Mouse (Mus musculus) kidney, embryonic 14.5 days (tissue): ENCODE results near the gene Col4a4. TPM values are rescaled to one million over a fixed set of nuclear protein-coding genes. Genes with fewer than 3 reads are reported as not detected.

Experiments used
- ATAC-seq: fragments of 200-750 bp; cut with Nextera tagmentation; 2 replicates; pipeline ENCODE4 v1.8.0; 2017; ENCODE audit warnings: moderate number of reproducible peaks, mild to moderate bottlenecking, moderate TSS enrichment, moderate library complexity; ENCODE audit not compliant: low FRiP score, low TSS enrichment
- H3K27ac ChIP-seq: fragments of 300-500 bp; sonication (generic); 2 replicates; pipeline ENCODE4 v1.5.1; 2014; ENCODE audit warnings: low read depth, mild to moderate bottlenecking, low read length, moderate library complexity, mixed read lengths
- H3K27me3 ChIP-seq: fragments of 300-500 bp; sonication (generic); 2 replicates; pipeline ENCODE4 v1.6.1; 2014; ENCODE audit warnings: mild to moderate bottlenecking, low read length; ENCODE audit not compliant: control insufficient read depth, insufficient read depth
- H3K36me3 ChIP-seq: fragments of 300-500 bp; sonication (generic); 2 replicates; pipeline ENCODE4 v1.6.1; 2014; ENCODE audit warnings: low read length, mixed read lengths; ENCODE audit not compliant: control insufficient read depth, insufficient read depth
- H3K4me1 ChIP-seq: fragments of 300-500 bp; sonication (generic); 2 replicates; pipeline ENCODE4 v1.6.1; 2014; ENCODE audit warnings: low read length, mixed read lengths; ENCODE audit not compliant: control insufficient read depth, insufficient read depth
- H3K4me2 ChIP-seq: fragments of 300-500 bp; sonication (generic); replicated peaks from 2 replicates; pipeline ENCODE4 v1.6.1; 2014; ENCODE audit warnings: low read depth, mild to moderate bottlenecking, low read length
- H3K4me3 ChIP-seq: fragments of 300-500 bp; sonication (generic); 2 replicates; pipeline ENCODE4 v1.5.1; 2014; ENCODE audit warnings: mild to moderate bottlenecking, low read length
- H3K9ac ChIP-seq: fragments of 300-500 bp; sonication (generic); 2 replicates; pipeline ENCODE4 v1.6.1; 2014; ENCODE audit warnings: low read depth, mild to moderate bottlenecking, low read length, moderate library complexity
- H3K9me3 ChIP-seq: fragments of 300-500 bp; sonication (generic); 2 replicates; pipeline ENCODE4 v1.6.1; 2016; ENCODE audit warnings: low read length; ENCODE audit not compliant: control insufficient read depth
- WGBS: fragments of 180-500 bp; shearing (Covaris S2); extraction: QIAGEN DNeasy Blood & Tissue Kit; methylation state at CpG from one replicate; pipeline ENCODE4 v1.1.7; 2014; 5-methylcytosine and 5-hydroxymethylcytosine counted together
- polyA plus RNA-seq: library from polyadenylated mRNA; unstranded; fragments of >200 nt; fragmentation: Nextera tagmentation; extraction: Ambion mirVana; gene quantifications from 2 replicates; pipeline ENCODE4 v1.2.1, GENCODE M21; 2014

Col4a4 gene
- polyA plus RNA-seq, 1 experiment from 2014 or later, result 1.0 TPM

- Histone ChIP-seq H3K4me2 (no peak overlapping the region), H3K27ac (no peak overlapping the region), H3K27me3 (no peaks in the 10 kb centered on the region), H3K36me3 (no peaks in the 10 kb centered on the region), H3K9me3 (no peaks in the 10 kb centered on the region), H3K4me3 (no peak overlapping the region), H3K4me1 (no peaks in the 10 kb centered on the region), H3K9ac (no peak overlapping the region)
- no peak for ATAC-seq
- 74% methylated on average over 5 of the region's 5 CpGs for WGBS
Measured at GRCm38 (mm10) chr1:82475254-82475653, 111.4 kb downstream of the Col4a4 start.

GRCm38 (mm10) chr1:82474461-82474961, 112.1 kb downstream of the Col4a4 start:
- Histone ChIP-seq H3K4me1 (no peaks in the 10 kb centered on the region), H3K36me3 (no peaks in the 10 kb centered on the region), H3K4me3 (no peak overlapping the region), H3K9ac (no peak overlapping the region), H3K9me3 (no peaks in the 10 kb centered on the region), H3K27ac (no peak overlapping the region), H3K27me3 (no peaks in the 10 kb centered on the region), H3K4me2 (no peak overlapping the region)
- ATAC-seq, result no peak
- 22% methylated on average over 4 of the region's 4 CpGs for WGBS

GRCm38 (mm10) chr1:82473467-82473866, 113.2 kb downstream of the Col4a4 start:
- Histone ChIP-seq H3K27me3 (no peaks in the 10 kb centered on the region), H3K4me1 (no peaks in the 10 kb centered on the region), H3K36me3 (no peaks in the 10 kb centered on the region), H3K9me3 (no peaks in the 10 kb centered on the region), H3K27ac (no peak overlapping the region), H3K4me3 (no peak overlapping the region), H3K9ac (no peak overlapping the region), H3K4me2 (no peak overlapping the region)
- no peak for ATAC-seq

GRCm38 (mm10) chr1:82470516-82471225, 116.0 kb downstream of the Col4a4 start:
- H3K9me3 ChIP-seq, result no peaks in the 10 kb centered on the region
- H3K4me3 ChIP-seq, result no peak overlapping the region
- no peak overlapping the region for H3K4me2 ChIP-seq
- H3K36me3 ChIP-seq, result no peaks in the 10 kb centered on the region
- no peak overlapping the region for H3K27ac ChIP-seq
- no peak overlapping the region for H3K9ac ChIP-seq
- 91% methylated on average over 10 of the region's 10 CpGs for WGBS
- no peak for ATAC-seq
- H3K27me3 ChIP-seq, result no peaks in the 10 kb centered on the region
- no peaks in the 10 kb centered on the region for H3K4me1 ChIP-seq

GRCm38 (mm10) chr1:82468872-82469271, 117.8 kb downstream of the Col4a4 start:
- H3K27me3 ChIP-seq, result no peaks in the 10 kb centered on the region
- no peaks in the 10 kb centered on the region for H3K9me3 ChIP-seq
- H3K4me1 ChIP-seq, result no peaks in the 10 kb centered on the region
- H3K27ac ChIP-seq, result no peak overlapping the region
- 70% methylated on average over 6 of the region's 6 CpGs for WGBS
- H3K4me2 ChIP-seq, result no peak overlapping the region
- H3K9ac ChIP-seq, result no peak overlapping the region
- ATAC-seq, result no peak
- no peak overlapping the region for H3K4me3 ChIP-seq
- H3K36me3 ChIP-seq, result no peaks in the 10 kb centered on the region

GRCm38 (mm10) chr1:82465321-82465853, 121.3 kb downstream of the Col4a4 start:
- no peak overlapping the region for H3K4me2 ChIP-seq
- no peak overlapping the region for H3K4me3 ChIP-seq
- no peaks in the 10 kb centered on the region for H3K9me3 ChIP-seq
- H3K9ac ChIP-seq, result no peak overlapping the region
- no peaks in the 10 kb centered on the region for H3K36me3 ChIP-seq
- H3K4me1 ChIP-seq, result no peaks in the 10 kb centered on the region
- no peak overlapping the region for H3K27ac ChIP-seq
- WGBS, result 61% methylated on average over 6 of the region's 6 CpGs
- ATAC-seq, result no peak
- no peaks in the 10 kb centered on the region for H3K27me3 ChIP-seq

- WGBS, result 73% methylated on average over 4 of the region's 4 CpGs
- Histone ChIP-seq H3K27ac (no peak overlapping the region), H3K4me2 (no peak overlapping the region), H3K4me1 (no peaks in the 10 kb centered on the region), H3K36me3 (no peaks in the 10 kb centered on the region), H3K9me3 (no peaks in the 10 kb centered on the region), H3K27me3 (no peaks in the 10 kb centered on the region), H3K4me3 (no peak overlapping the region), H3K9ac (no peak overlapping the region)
- ATAC-seq, result no peak
Measured at GRCm38 (mm10) chr1:82461041-82461440, 125.6 kb downstream of the Col4a4 start.

GRCm38 (mm10) chr1:82459926-82460325, 126.7 kb downstream of the Col4a4 start:
- Histone ChIP-seq H3K9me3 (no peaks in the 10 kb centered on the region), H3K4me2 (no peak overlapping the region), H3K27me3 (no peaks in the 10 kb centered on the region), H3K4me1 (no peaks in the 10 kb centered on the region), H3K4me3 (no peak overlapping the region), H3K27ac (no peak overlapping the region), H3K9ac (no peak overlapping the region), H3K36me3 (no peaks in the 10 kb centered on the region)
- ATAC-seq, result no peak
- WGBS, result 87% methylated on average over 2 of the region's 2 CpGs

GRCm38 (mm10) chr1:82459350-82459749, 127.3 kb downstream of the Col4a4 start:
- no peak for ATAC-seq
- Histone ChIP-seq H3K4me3 (no peak overlapping the region), H3K9ac (no peak overlapping the region), H3K36me3 (no peaks in the 10 kb centered on the region), H3K9me3 (no peaks in the 10 kb centered on the region), H3K27me3 (no peaks in the 10 kb centered on the region), H3K27ac (no peak overlapping the region), H3K4me2 (no peak overlapping the region), H3K4me1 (no peaks in the 10 kb centered on the region)
- WGBS, result 87% methylated on average over 4 of the region's 4 CpGs
